ENCODE assay signal across 31 mouse cellular contexts in genomic region chr17:12585366-12585765, GRCm38 (mm10). TPM values are rescaled to one million over a fixed set of nuclear protein-coding genes. Genes with fewer than 3 reads are reported as not detected.
A peak's percentile ranks its signal among the peaks of the same experiment; 100 is the strongest.
DNase-seq lines count a peak whose midpoint lies in the region; ATAC-seq and TF ChIP-seq lines count a peak whose summit lies in the region.
"Had no signal": no experiment of that assay in that cellular context is flagged by ENCODE, and none has a peak within 500 bp of the region (broad histone marks: within the 10 kb centered on the region; RNA-seq: fewer than 3 reads in every experiment).

No protein-coding gene starts in this region.

- H3K4me2 ChIP-seq in kidney, embryonic 16.5 days (replicated peaks; ENCODE audit: low read depth, low read length), result no peak overlapping the region
- H3K4me2 ChIP-seq in kidney, embryonic 15.5 days, result no peak overlapping the region
- H3K4me2 ChIP-seq: embryonic facial prominence, embryonic 12.5 days; embryonic facial prominence, embryonic 15.5 days; heart, embryonic 11.5 days; heart, embryonic 15.5 days; hindbrain, embryonic 13.5 days; intestine, embryonic 15.5 days had no signal

- H3K36me3 ChIP-seq in kidney, embryonic 16.5 days (ENCODE audit: insufficient read depth, low read length), result no peaks in the 10 kb centered on the region
- no peaks in the 10 kb centered on the region for H3K36me3 ChIP-seq in kidney, embryonic 15.5 days
- H3K36me3 ChIP-seq: embryonic facial prominence, embryonic 12.5 days; embryonic facial prominence, embryonic 15.5 days; heart, embryonic 15.5 days; hindbrain, embryonic 10.5 days; hindbrain, embryonic 13.5 days; intestine, embryonic 15.5 days had no signal

- ATAC-seq in kidney, embryonic 16.5 days (ENCODE audit: low FRiP score, low TSS enrichment), result no peak
- ATAC-seq in kidney, embryonic 15.5 days (replicated peaks; ENCODE audit: low FRiP score), result no peak
- ATAC-seq: CD4-positive, CD25-positive, alpha-beta regulatory T cell, adult 4 months; forebrain, embryonic 14.5 days; forebrain, postnatal 0 days; hindbrain, embryonic 16.5 days; intestine, embryonic 15.5 days had no signal

- no peaks in the 10 kb centered on the region for H3K27me3 ChIP-seq in kidney, embryonic 16.5 days (ENCODE audit: insufficient read depth, low read length)
- no peaks in the 10 kb centered on the region for H3K27me3 ChIP-seq in kidney, embryonic 15.5 days
- H3K27me3 ChIP-seq: embryonic facial prominence, embryonic 12.5 days; embryonic facial prominence, embryonic 15.5 days; hindbrain, embryonic 13.5 days; intestine, embryonic 15.5 days had no signal

- H3K4me1 ChIP-seq in kidney, embryonic 16.5 days (ENCODE audit: insufficient read depth, low read length), result peaks cover 19% of the 10 kb centered on the region
- peaks cover 32% of the 10 kb centered on the region for H3K4me1 ChIP-seq in kidney, embryonic 15.5 days
- H3K4me1 ChIP-seq: embryonic facial prominence, embryonic 12.5 days; intestine, embryonic 15.5 days had no signal

- no peaks in the 10 kb centered on the region for H3K9me3 ChIP-seq in kidney, embryonic 16.5 days (ENCODE audit: low read length)
- no peaks in the 10 kb centered on the region for H3K9me3 ChIP-seq in kidney, embryonic 15.5 days (replicated peaks)
- H3K9me3 ChIP-seq: embryonic facial prominence, embryonic 12.5 days; embryonic facial prominence, embryonic 15.5 days; heart, embryonic 15.5 days; hindbrain, embryonic 10.5 days; hindbrain, embryonic 13.5 days; intestine, embryonic 15.5 days had no signal

- DNase-seq in cerebellum, postnatal 25 days, result peak; percentile 19 to 35
- no peak for DNase-seq in cerebellum, adult 18-20 months
- DNase-seq in kidney, adult 18-20 months, result peak; percentile 45
- peak; percentile 47 for DNase-seq in kidney, postnatal 10 days
- DNase-seq in layer of hippocampus, adult 2 months (ENCODE audit: low spot score in 2 of 2), result no peak
- DNase-seq: adrenal gland, adult 2 months; adrenal gland, postnatal 14 days; cerebellum, adult 11-12 months; cerebellum, adult 9-11 months; forebrain, postnatal 0 days; gastrocnemius, adult 2 months; gastrocnemius, postnatal 14 days; heart, adult 18-20 months; heart, postnatal 10 days; heart, postnatal 36 days had no signal

- H3K27ac ChIP-seq in kidney, embryonic 16.5 days (ENCODE audit: low read length), result no peak overlapping the region
- no peak overlapping the region for H3K27ac ChIP-seq in kidney, embryonic 15.5 days
- no peak overlapping the region for H3K27ac ChIP-seq in layer of hippocampus, adult 2 months
- H3K27ac ChIP-seq: embryonic facial prominence, embryonic 12.5 days; embryonic facial prominence, embryonic 15.5 days; gastrocnemius, adult 2 months; heart, embryonic 15.5 days; hindbrain, embryonic 10.5 days; hindbrain, embryonic 13.5 days; intestine, embryonic 15.5 days had no signal

- no peak overlapping the region for H3K9ac ChIP-seq in kidney, embryonic 16.5 days (replicated peaks; ENCODE audit: low read length)
- no peak overlapping the region for H3K9ac ChIP-seq in kidney, embryonic 15.5 days
- H3K9ac ChIP-seq: embryonic facial prominence, embryonic 12.5 days; embryonic facial prominence, embryonic 15.5 days; forebrain, postnatal 0 days; heart, embryonic 15.5 days; hindbrain, embryonic 13.5 days; intestine, embryonic 15.5 days had no signal

- TF ChIP-seq CTCF in layer of hippocampus, adult 2 months (conservative IDR thresholded peaks at IDR 0.05), result no peak

- H3K4me3 ChIP-seq in kidney, embryonic 16.5 days (ENCODE audit: low read length), result no peak overlapping the region
- no peak overlapping the region for H3K4me3 ChIP-seq in kidney, embryonic 15.5 days (replicated peaks)
- no peak overlapping the region for H3K4me3 ChIP-seq in layer of hippocampus, adult 2 months
- H3K4me3 ChIP-seq: embryonic facial prominence, embryonic 12.5 days; embryonic facial prominence, embryonic 15.5 days; gastrocnemius, adult 2 months; heart, embryonic 15.5 days; hindbrain, embryonic 10.5 days; hindbrain, embryonic 13.5 days; intestine, embryonic 15.5 days had no signal

- WGBS in kidney, embryonic 16.5 days, result 86% methylated on average over 2 of the region's 2 CpGs
- 80% methylated on average over 2 of the region's 2 CpGs for WGBS in kidney, embryonic 15.5 days

RNA-seq across cellular contexts. Expression of gene Slc22a2, which starts 1.4 kb away (rescaled TPM):
- polyA plus RNA-seq in kidney, embryonic 16.5 days (2015; fragmentation: Nextera tagmentation; extraction: Ambion mirVana), result 21.4 and 25.4 TPM in 2 replicates
- 9.6 and 10.3 TPM in 2 replicates for polyA plus RNA-seq in kidney, embryonic 15.5 days (2015; fragmentation: Nextera tagmentation; extraction: Ambion mirVana)
- under 1 TPM; 0.42 to 0.77 TPM for total RNA-seq in layer of hippocampus, adult 2 months (2021)
- total RNA-seq: adrenal gland, adult 2 months; common myeloid progenitor, adult 5-6 weeks; gastrocnemius, adult 2 months; gastrocnemius, postnatal 14 days; heart, adult 18-20 months; heart, postnatal 36 days; MEL had no signal
- polyA plus RNA-seq: C2C12; embryonic facial prominence, embryonic 12.5 days; forebrain, embryonic 11.5 days; heart, embryonic 11.5 days; heart, embryonic 15.5 days; hindbrain, embryonic 10.5 days; intestine, embryonic 15.5 days had no signal

Comparison
In these comparisons a context has a peak if more than half of its experiments do, and no peak if none do; other contexts are left out.
1. DNase-seq: peak in cerebellum, postnatal 25 days (2 of 2), kidney, adult 18-20 months (single experiment) and kidney, postnatal 10 days (single experiment); none in cerebellum, adult 18-20 months (0 of 2) and layer of hippocampus, adult 2 months (0 of 2).